Mouse (Mus musculus) embryonic stem cell, embryonic (primary cell): ENCODE measurements around the gene Tifa.

ENCODE experiments used
- CTCF ChIA-PET, 4 experiments: fragments of 300-600 bp in 2 of 4; fragments of 350-600 bp in 2 of 4; sonication (Branson Sonifier 250); formaldehyde crosslinking; loops; one replicate each; lab custom pipeline; 2022; ENCODE audit warnings: inconsistent platforms in 2 of 4; lab: Charles Lee
- POLR2A ChIA-PET, 4 experiments: fragments of 300-600 bp in 2 of 4; fragments of 350-600 bp in 2 of 4; sonication (Branson Sonifier 250); formaldehyde crosslinking; loops; one replicate each; lab custom pipeline; 2022; ENCODE audit warnings: antibody characterized with exemption in 4 of 4, inconsistent platforms in 1 of 4; lab: Charles Lee

Tifa gene

DNA sequence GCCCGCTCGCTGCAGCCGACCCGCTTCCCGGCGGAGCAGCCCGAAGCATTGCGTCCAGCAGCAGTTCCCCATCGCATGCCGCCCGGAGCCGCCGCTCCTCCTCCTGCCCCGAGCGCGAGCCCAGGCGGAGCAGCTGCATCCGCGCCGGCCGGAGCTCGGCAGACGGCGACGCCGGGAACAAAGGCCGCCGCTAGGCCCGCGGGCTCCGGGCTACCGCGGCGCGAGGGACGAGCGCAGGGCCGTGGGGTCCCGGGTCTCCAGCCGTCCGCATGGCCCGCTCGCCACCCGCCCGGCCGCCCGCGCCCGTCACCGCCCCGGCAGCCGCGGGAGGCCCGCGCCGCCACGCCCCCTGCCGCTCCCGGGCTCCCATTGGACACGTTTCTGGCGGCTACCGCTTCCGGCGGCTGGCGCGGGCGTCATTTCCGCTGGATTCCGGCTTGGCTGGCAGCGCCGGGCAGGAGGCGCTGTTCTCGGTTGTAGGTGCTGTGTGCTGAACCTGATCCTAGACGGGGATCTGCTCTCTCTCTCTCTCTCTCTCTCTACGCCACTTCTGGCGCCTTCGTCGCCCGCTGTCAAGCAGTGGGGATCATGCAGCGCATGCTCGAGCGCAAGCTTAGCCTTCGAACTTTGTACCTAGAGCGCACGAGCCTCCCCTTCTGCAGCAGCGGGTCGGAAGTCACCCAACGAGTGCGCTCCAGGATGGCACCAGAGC is 47.7 kb downstream of the Tifa start, which contains the start of gene Ap1ar:
Ap1ar (minus strand) TSS at position 370 of the 712 bp plus-strand sequence.
- POLR2A ChIA-PET: interaction anchor here (0.6 to 3.4 kb wide), 17 partner anchors 8 to 298 kb away, joined by 3 to 18 read pairs (median 3); no protein-coding TSS in a partner anchor
- CTCF ChIA-PET: interaction anchor here (0.6 to 1.2 kb wide), 9 partner anchors 13 to 205 kb away, joined by 3 to 5 read pairs (median 3); no protein-coding TSS in a partner anchor

DNA sequence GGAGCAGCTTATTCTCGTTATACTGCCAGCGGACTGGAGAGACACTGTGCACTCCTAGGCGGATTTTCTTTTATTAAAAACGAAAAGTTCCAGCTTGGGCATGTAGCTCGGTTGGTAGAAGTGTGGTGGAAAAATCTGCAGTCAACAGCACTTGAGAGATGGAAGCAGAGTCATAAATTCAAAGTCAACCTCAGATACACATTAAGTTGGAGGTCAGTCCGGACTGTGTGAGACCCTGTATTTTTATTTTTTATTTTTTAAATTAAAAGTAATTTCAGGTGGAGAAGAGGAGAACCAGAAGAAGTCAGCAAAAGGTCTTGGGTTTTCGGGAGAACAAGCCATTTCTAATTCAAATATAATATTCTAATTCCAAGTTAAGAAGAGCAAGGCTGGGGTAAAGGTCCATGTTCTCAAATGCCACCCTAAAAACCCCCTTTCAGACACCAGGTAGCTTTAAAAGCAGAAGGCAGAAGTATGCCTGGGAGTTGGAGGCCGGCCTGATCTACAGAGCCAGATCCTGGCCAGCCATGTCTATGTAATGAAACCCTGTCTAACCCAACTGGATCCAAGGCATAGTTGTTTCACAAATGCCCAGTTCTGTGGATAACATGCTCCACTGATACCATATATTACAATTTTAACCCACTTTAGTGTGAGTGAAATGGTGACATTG is 48.5 kb downstream of the Tifa start:
- ChIA-PET CTCF (interaction anchor here (0.5 to 1.2 kb wide), 9 partner anchors 12 to 206 kb away, joined by 3 to 5 read pairs (median 3); no protein-coding TSS in a partner anchor), POLR2A (interaction anchor here (0.5 to 3.4 kb wide), 14 partner anchors 9 to 402 kb away, joined by 3 to 18 read pairs (median 4); no protein-coding TSS in a partner anchor)

DNA sequence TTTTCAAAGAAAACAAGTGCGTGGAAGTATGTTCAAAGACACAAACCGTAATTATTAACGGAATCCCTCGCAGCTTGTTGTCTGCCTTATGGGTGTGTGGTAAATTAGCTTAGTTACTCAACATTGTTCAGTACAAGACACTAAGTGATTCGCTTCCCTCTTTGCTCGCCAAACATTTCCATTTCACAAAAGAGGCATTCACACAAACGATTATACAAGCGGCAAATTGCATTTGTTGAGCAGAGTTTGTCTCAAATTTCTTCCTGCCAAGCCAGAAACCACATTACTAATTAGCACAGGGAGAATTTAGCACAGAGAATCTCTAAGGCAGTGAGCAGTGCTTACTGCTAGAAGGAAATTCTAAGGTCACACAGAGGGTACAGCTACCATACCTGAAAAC is 52.3 kb downstream of the Tifa start:
- ChIA-PET POLR2A (no interaction called here), CTCF (no interaction called here)

DNA sequence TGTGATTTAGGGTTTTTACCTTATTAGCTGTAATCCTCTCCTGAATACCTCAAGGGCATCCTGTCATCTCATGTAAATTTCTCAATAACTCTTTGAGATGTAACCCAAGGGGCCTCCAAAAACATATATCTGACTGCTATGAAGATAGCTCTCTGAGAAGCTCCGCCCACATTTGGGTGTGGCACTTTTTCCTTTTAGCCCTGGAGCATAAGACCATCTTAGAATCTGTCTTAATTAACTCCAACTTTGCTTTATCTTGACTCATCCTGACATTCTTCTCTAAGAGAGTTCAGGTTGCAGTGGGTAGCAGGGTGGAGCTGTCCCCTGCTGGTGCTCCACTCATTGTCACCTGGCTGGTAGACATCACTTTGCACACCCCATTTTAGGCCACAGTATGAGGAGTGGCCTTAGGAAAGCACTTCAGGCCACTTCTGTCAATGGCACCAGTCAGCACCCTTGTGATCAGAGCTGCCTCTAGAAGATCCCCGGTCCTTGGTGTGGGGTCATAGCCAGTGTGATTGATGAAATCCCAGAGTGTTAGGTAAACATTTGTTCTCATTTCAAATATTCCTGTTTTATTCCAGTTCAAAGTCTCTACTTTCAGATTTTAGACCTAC is 53.8 kb downstream of the Tifa start:
- ChIA-PET CTCF (interaction anchor here in 2 of 4 experiments (0.5 to 1.0 kb wide), 3 partner anchors 9 to 47 kb away, joined by 3 to 4 read pairs (median 3); no protein-coding TSS in a partner anchor), POLR2A (interaction anchor here in 2 of 4 experiments (0.9 to 1.0 kb wide), 2 partner anchors 10 to 12 kb away, joined by 3 read pairs; no protein-coding TSS in a partner anchor)

DNA sequence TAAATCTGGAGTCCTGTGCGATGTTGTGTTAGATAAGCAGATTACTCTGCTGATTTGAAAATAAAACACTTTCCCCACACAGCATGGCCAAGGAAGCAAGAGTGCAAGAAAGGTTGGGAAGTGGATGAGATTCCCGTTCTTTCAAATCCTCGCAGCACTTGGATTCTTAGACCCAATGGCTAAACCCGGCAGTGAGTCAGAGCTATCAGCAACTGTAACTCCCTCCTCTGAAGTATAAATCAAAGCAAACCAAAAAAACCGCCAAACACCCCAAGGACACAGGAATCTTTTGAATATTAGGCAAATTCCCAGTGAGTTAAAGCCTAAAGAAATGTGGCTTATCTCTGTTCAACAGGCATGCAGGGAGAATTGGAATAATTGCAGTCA is 54.3 kb downstream of the Tifa start:
- ChIA-PET POLR2A (interaction anchor here in 2 of 4 experiments (0.9 to 1.0 kb wide), 2 partner anchors 9 to 13 kb away, joined by 3 read pairs; no protein-coding TSS in a partner anchor), CTCF (interaction anchor here in 2 of 4 experiments (0.9 to 1.0 kb wide), 2 partner anchors 48 to 391 kb away, joined by 3 read pairs; no protein-coding TSS in a partner anchor)

DNA sequence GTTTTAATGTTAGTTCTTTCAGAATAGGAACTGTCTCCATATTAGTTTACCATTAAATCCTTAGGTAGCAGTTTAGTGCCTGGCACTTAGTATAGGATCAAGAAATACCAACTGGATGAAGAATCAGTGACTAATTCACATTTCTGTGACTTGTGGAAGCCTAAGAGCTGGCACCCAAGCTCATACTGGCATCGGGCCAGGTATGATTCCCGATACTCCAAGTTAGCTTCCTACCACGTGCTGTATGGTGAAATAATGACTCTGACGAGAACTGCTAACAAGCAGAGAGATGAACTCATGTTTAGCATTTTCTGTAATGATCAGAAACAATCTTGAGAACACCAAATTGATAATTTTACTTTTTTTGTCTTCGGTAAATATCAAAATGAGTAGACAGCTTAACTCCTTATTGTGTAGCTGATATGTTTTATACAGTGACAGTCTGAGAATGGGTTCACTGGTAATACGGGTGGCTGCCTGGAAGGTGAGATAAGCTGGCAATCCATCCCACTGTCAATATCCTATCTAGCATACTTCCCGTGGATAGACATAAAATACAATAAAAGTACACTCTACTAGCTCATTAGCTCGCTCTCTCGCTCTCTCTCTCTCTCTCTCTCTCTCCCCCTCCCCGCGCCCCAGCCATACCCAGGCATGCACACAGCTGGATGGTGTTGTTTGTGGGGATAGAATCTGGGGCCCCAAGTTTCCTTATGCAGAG is 58.6 kb downstream of the Tifa start:
- CTCF ChIA-PET: interaction anchor here in 2 of 4 experiments (0.6 to 0.7 kb wide), 2 partner anchors 74 to 1292 kb away, joined by 3 to 5 read pairs; no protein-coding TSS in a partner anchor
- POLR2A ChIA-PET: interaction anchor here in 3 of 4 experiments (0.6 to 1.3 kb wide), 5 partner anchors 16 to 296 kb away, joined by 3 to 4 read pairs (median 3); partner anchors contain the start of gene Fam241a (in 1 of the 3)

DNA sequence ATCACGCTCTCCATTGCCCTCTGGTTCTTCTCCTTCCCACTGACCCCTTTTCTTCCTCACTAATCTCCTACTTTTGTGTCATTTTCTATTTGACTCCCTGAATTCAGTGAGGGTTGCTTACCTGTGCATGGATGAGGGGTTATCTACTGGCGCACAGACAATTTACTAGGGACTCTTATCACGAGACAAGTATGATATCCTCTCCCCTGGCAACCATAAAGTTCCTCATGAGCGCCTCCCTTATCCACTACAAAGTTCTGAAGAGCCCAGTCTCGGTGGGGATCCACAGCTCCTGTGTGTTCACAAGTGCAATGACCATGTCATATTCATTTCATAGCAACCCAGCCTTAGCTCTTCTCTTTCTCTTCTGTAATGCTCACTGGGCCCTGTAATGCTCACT is 60.3 kb downstream of the Tifa start:
- ChIA-PET POLR2A (interaction anchor here in 1 of 4 experiments (0.9 to 3.0 kb wide), 7 partner anchors 10 to 90 kb away, joined by 3 to 18 read pairs (median 6); partner anchors contain the start of gene Ap1ar), CTCF (interaction anchor here in 2 of 4 experiments (0.6 to 2.3 kb wide), 8 partner anchors 12 to 827 kb away, joined by 3 to 10 read pairs (median 4); partner anchors contain the start of gene Ap1ar (in 1 of the 2))

DNA sequence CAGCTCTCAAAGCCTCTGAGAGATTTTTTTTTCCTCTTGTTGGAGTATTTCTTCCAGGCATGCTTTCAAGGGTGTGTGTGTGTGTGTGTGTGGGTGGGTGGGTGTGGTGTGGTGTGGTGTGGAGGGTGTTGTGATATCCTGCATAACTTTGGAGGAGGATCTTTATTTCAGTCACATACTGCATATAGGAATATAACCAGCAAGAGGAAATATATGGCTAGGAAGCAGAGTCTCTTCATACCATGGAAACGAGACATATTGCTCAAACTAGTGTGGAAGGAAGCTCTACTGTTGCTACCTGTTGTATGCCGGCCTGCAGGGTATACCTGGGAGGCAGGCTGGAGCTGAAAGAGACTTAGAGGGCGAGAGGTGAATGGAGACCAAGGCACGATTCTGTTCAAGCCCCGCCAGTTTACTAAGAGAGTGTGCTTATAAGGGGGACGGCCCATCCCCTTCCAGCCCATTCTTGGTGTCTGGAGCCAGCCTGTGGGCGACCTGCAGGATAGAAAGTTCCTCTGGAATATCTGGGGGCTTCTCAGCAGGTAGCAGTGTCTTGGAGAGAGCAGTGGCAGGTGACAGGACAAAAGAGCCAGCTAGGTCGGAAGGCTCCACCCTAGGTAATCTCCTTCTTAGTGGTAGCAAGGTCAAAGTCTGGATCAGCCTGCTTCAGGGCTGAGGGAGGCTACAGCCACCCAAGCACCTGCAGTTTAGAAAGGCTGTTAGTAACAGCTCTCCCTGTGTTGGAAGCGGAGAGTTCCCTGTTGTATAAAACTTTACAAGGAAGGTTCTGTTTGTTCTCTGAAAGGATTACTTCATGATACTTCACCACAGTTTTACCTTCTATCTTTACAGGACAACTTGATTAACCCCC is 61.4 kb downstream of the Tifa start:
- ChIA-PET POLR2A (interaction anchor here in 1 of 4 experiments (0.6 to 3.0 kb wide), 11 partner anchors 10 to 392 kb away, joined by 3 to 18 read pairs (median 6); partner anchors contain the start of gene Ap1ar), CTCF (interaction anchor here in 2 of 4 experiments (0.6 to 2.3 kb wide), 7 partner anchors 13 to 828 kb away, joined by 3 to 10 read pairs (median 4); partner anchors contain the start of gene Ap1ar (in 1 of the 2))

DNA sequence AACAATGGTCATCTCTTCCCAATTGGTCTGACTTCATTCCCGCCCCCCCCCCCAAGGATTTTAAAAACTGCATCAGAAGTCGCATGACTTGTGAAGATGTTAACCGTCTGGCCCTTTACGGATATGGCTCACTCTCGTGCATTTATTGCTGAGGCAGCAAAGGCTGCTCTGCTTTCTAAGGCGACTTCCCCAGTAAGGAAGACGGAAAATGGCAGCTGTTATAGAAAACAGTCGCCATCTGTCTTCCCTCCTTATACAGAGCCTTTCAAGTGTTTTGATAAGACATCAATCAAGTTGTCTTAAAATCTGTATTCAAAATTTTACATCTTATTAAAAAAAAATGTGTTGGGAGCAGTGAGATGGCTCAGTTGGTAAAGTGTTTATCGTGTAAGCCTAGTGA is 63.1 kb downstream of the Tifa start:
- POLR2A ChIA-PET: interaction anchor here in 2 of 4 experiments (0.7 to 3.0 kb wide), 15 partner anchors 9 to 1089 kb away, joined by 3 to 18 read pairs (median 4); partner anchors contain the start of genes Ap1ar (in 1 of the 2) and Fam241a (in 1 of the 2)

DNA sequence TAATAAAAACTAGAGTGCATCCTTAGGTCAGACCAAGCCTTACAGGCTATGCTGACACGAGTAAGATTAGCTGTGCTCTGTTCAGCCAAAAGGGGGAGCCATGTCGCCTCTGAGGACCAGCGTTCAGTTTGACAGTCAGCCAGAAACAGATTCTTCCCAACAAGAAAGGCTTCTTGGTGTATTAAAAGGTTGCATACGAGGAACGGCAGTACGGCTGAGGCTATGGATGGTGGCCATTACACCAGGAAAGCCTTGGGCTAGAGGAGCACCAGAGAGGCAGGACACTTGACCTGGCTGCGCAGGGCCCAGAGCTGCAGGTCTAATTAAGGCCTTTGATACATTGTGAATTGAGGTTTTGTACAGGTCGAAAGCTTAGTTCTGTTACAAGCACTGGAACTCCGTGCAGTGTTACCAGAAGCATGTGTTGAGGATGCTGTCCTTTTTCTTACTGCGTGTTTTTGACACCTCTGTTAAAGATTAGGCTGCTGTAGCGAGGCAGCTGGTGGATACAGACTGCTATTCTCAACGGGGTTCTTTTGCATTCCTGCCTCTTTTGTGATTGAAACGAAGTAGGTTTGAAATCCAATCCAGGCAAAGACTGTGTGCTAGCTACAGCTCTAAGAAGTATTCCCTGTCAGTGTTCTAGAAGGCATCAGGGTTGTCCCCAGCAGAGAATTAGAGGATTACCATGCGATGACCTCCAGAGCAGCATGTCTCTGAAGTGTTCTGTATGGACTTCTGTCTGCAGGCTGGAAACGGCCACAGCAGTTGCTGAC is 64.0 kb downstream of the Tifa start:
- POLR2A ChIA-PET: interaction anchor here in 2 of 4 experiments (0.6 to 1.8 kb wide), 15 partner anchors 9 to 178 kb away, joined by 3 to 7 read pairs (median 4); partner anchors contain the start of genes Ap1ar (in 1 of the 2) and Fam241a (in 1 of the 2)
- CTCF ChIA-PET: interaction anchor here (0.5 to 1.5 kb wide), 18 partner anchors 10 to 1797 kb away, joined by 3 to 9 read pairs (median 3); partner anchors contain the start of genes Alpk1 (in 1 of the 4), Ap1ar (in 1 of the 4) and Fam241a (in 1 of the 4)

More for the DNA sequence above, 63.1 kb downstream of the Tifa start:
- CTCF ChIA-PET: interaction anchor here (0.5 to 1.5 kb wide), 17 partner anchors 10 to 1798 kb away, joined by 3 to 9 read pairs (median 3); partner anchors contain the start of genes Alpk1 (in 1 of the 4), Fam241a (in 1 of the 4) and Neurog2 (in 1 of the 4)

DNA sequence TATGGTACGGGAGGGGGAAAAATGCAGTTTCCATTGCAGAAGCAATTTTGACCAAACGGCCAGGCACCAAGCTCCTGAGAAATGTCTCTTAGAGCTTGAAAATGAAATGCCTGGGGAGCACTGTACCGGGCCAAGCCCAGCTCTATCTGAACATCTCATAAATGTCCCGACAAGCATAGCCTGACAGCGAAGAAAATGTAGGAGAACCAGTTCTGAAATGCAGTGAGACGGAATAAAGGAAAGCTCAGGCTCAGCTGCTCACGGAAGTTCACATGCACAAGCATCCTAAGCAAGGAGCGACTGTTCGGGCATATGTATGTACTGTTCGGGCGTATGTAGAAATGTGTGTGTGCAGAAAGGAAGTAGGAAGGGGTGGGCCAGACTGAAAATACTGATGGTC is 71.7 kb downstream of the Tifa start:
- CTCF ChIA-PET: no interaction called here
- POLR2A ChIA-PET: interaction anchor here in 1 of 4 experiments (2.0 kb wide), 1 partner anchor 11 kb away, joined by 6 read pairs; no protein-coding TSS in a partner anchor

DNA sequence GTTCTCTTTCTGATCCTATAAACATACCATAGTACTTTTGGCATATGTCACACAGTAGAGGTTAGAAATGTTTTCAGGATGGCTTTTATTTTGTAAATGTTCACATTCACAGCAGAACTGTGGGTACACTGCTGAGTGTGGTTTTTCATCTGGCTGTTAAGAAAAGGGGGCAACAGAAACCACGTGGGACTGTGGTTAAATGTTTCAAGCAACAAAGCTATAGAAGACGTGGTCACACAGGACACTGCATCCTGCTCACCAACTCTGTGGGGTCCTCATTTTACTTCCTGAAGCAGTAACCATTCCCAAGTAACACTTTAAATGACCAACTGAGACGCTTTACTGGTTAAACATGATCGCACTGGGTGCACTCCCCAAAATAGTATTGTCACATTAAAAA is 72.9 kb downstream of the Tifa start:
- POLR2A ChIA-PET: interaction anchor here in 1 of 4 experiments (1.0 kb wide), 1 partner anchor 38 kb away, joined by 3 read pairs; no protein-coding TSS in a partner anchor
- CTCF ChIA-PET: no interaction called here

DNA sequence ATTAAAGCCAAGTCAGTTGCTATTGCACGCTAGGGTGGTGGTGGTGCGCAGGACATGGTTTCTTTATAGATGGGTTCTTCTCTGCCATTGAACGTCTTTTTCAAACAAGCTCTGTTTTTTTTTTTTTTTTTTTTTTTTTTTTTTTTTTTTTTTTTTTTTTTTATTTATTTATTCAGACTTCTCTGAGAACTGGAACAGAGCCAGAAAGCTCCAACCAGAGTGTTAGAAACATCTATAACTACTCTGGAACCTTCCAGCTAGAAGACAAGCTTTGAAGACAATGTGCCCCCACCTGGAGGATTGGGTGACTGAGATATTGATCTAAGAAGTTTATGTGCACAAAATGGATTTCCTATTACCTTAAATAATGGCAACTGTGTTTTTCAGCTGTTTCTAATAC is 74.0 kb downstream of the Tifa start:
- POLR2A ChIA-PET: interaction anchor here in 1 of 4 experiments (0.6 to 1.7 kb wide), 5 partner anchors 10 to 41 kb away, joined by 3 to 6 read pairs (median 4); no protein-coding TSS in a partner anchor
- CTCF ChIA-PET: interaction anchor here in 3 of 4 experiments (0.6 to 1.5 kb wide), 4 partner anchors 10 to 1341 kb away, joined by 3 to 6 read pairs (median 4); no protein-coding TSS in a partner anchor

DNA sequence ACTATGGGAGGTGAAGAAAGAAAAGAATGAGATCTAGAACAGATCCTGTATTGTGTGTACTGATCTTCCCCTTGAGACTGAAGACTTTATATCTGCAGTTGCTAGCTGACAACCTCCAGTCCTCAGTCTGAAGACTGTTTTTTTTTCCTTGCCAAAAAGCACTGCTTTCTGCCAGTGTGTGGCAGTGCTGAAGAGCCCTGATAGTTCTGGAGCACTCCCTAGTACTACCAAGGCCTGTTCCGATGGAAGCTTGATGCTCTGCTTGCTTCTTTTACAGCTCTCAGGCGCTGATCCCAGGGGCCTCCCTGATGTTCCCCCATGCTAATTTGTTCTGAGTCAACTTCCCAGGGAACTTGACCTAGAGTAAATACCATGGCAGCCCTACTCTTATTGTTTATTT is 74.6 kb downstream of the Tifa start:
- ChIA-PET POLR2A (interaction anchor here in 2 of 4 experiments (0.6 to 1.7 kb wide), 3 partner anchors 13 to 59 kb away, joined by 3 to 6 read pairs (median 3); no protein-coding TSS in a partner anchor), CTCF (interaction anchor here in 3 of 4 experiments (0.6 to 1.5 kb wide), 3 partner anchors 11 to 1341 kb away, joined by 3 to 6 read pairs (median 6); no protein-coding TSS in a partner anchor)
